Mouse (Mus musculus) MEL (cell line): ENCODE data around the gene Slc25a34. TPM values are rescaled to one million over a fixed set of nuclear protein-coding genes. Genes with fewer than 3 reads are reported as not detected.

ENCODE experiments used
- DNase-seq: peaks from one replicate; pipeline ENCODE4 v3.0.0; 2011; ENCODE audit warnings: low read depth, low spot score
- H3K27ac ChIP-seq: 2 replicates; pipeline ENCODE4 v1.5.1; 2012; ENCODE audit warnings: low read depth, mild to moderate bottlenecking, control low read depth, low read length, moderate library complexity; ENCODE audit not compliant: control insufficient read depth
- H3K27me3 ChIP-seq, 2 experiments: fragments of 150-350 bp in 1 of 2; sonication (generic) in 1 of 2; 2 replicates each; pipeline ENCODE4 v1.6.1; 2012; ENCODE audit warnings: low read length in 2 of 2, mild to moderate bottlenecking in 2 of 2, improper control_type of control experiment in 1 of 2, moderate library complexity in 1 of 2; ENCODE audit not compliant: insufficient read depth in 2 of 2, control insufficient read depth in 1 of 2
- H3K36me3 ChIP-seq, 2 experiments: 2 replicates each; pipeline ENCODE4 v1.6.1; 2012 to 2014; ENCODE audit warnings: low read length in 2 of 2, improper control_type of control experiment in 1 of 2, inconsistent platforms in 1 of 2, mild to moderate bottlenecking in 1 of 2; ENCODE audit not compliant: insufficient read depth in 2 of 2, control insufficient read depth in 1 of 2
- H3K4me1 ChIP-seq, 2 experiments: fragments of 150-350 bp in 1 of 2; sonication (generic) in 1 of 2; 2 replicates each; pipeline ENCODE4 v1.6.1; 2012; ENCODE audit warnings: low read length in 2 of 2, improper control_type of control experiment in 1 of 2, mild to moderate bottlenecking in 1 of 2; ENCODE audit not compliant: insufficient read depth in 2 of 2, control insufficient read depth in 1 of 2
- H3K4me3 ChIP-seq, 2 experiments: fragments of 150-350 bp in 1 of 2; sonication (generic) in 1 of 2; 2 replicates each; pipeline ENCODE4 v1.5.1; 2012; ENCODE audit warnings: low read depth in 2 of 2, low read length in 2 of 2, mild to moderate bottlenecking in 2 of 2, moderate library complexity in 2 of 2, control low read depth in 1 of 2, improper control_type of control experiment in 1 of 2; ENCODE audit not compliant: control insufficient read depth in 1 of 2, insufficient read depth in 1 of 2
- H3K79me2 ChIP-seq: 2 replicates; pipeline ENCODE4 v1.6.1; 2012; ENCODE audit warnings: mild to moderate bottlenecking, low read length, moderate library complexity; ENCODE audit not compliant: control insufficient read depth, poor library complexity, insufficient read depth
- H3K9ac ChIP-seq: 2 replicates; pipeline ENCODE4 v1.6.1; 2012; ENCODE audit warnings: low read depth, mild to moderate bottlenecking, control low read depth, low read length, moderate library complexity; ENCODE audit not compliant: control insufficient read depth, poor library complexity, severe bottlenecking
- H3K9me3 ChIP-seq: fragments of 150-350 bp; sonication (generic); replicated peaks from 2 replicates; pipeline ENCODE4 v1.6.1; 2012; ENCODE audit warnings: mild to moderate bottlenecking, low read length, improper control_type of control experiment, moderate library complexity; ENCODE audit not compliant: insufficient read depth
- BHLHE40 ChIP-seq: IDR thresholded peaks from 2 replicates; pipeline ENCODE4 v1.6.1; 2012; ENCODE audit warnings: low read depth, mild to moderate bottlenecking, inconsistent platforms, low read length, improper control_type of control experiment, borderline replicate concordance
- CTCF ChIP-seq, 3 experiments: IDR thresholded peaks in 2 of 3; conservative IDR thresholded peaks in 1 of 3; 2 replicates each; pipeline ENCODE4 v1.5.1; 2011 to 2012; ENCODE audit warnings: low read length in 3 of 3, low read depth in 2 of 3, mild to moderate bottlenecking in 2 of 3, improper control_type of control experiment in 1 of 3, inconsistent platforms in 1 of 3, mixed read lengths in 1 of 3, moderate library complexity in 1 of 3; ENCODE audit not compliant: control insufficient read depth in 1 of 3, insufficient read depth in 1 of 3, poor library complexity in 1 of 3, severe bottlenecking in 1 of 3
- EP300 ChIP-seq, 2 experiments: IDR thresholded peaks; 2 replicates each; pipeline ENCODE4 v1.6.1; 2011; ENCODE audit warnings: improper control_type of control experiment in 2 of 2, low read length in 2 of 2, low read depth in 1 of 2, mild to moderate bottlenecking in 1 of 2
- ETS1 ChIP-seq: IDR thresholded peaks from 2 replicates; pipeline ENCODE4 v1.6.1; 2012; ENCODE audit warnings: low read depth, mild to moderate bottlenecking, inconsistent platforms, low read length, improper control_type of control experiment, moderate library complexity
- GATA1 ChIP-seq: IDR thresholded peaks from 2 replicates; pipeline ENCODE4 v1.6.1; 2011; ENCODE audit warnings: low read depth, low read length, improper control_type of control experiment
- HCFC1 ChIP-seq: IDR thresholded peaks from 2 replicates; pipeline ENCODE4 v1.6.1; 2012; ENCODE audit warnings: low read depth, mild to moderate bottlenecking, inconsistent platforms, low read length, improper control_type of control experiment, moderate library complexity
- JUND ChIP-seq: IDR thresholded peaks from 2 replicates; pipeline ENCODE4 v1.6.1; 2011; ENCODE audit warnings: low read depth, mild to moderate bottlenecking, improper control_type of control experiment, low read length
- KAT2A ChIP-seq: conservative IDR thresholded peaks from 2 replicates; pipeline ENCODE4 v1.6.1; 2012; ENCODE audit warnings: low read depth, low read length, improper control_type of control experiment, inconsistent platforms
- MAFK ChIP-seq: IDR thresholded peaks from 2 replicates; pipeline ENCODE4 v1.6.1; 2011; ENCODE audit warnings: low read depth, mild to moderate bottlenecking, low read length, improper control_type of control experiment, borderline replicate concordance
- MAX ChIP-seq: IDR thresholded peaks from 2 replicates; pipeline ENCODE4 v1.6.1; 2011; ENCODE audit warnings: low read length, improper control_type of control experiment
- MAZ ChIP-seq: IDR thresholded peaks from 2 replicates; pipeline ENCODE4 v1.6.1; 2012; ENCODE audit warnings: low read depth, mild to moderate bottlenecking, inconsistent platforms, low read length, improper control_type of control experiment
- MXI1 ChIP-seq: IDR thresholded peaks from 2 replicates; pipeline ENCODE4 v1.6.1; 2011; ENCODE audit warnings: mild to moderate bottlenecking, low read depth, low read length, improper control_type of control experiment
- MYB ChIP-seq: IDR thresholded peaks from 2 replicates; pipeline ENCODE4 v1.6.1; 2011; ENCODE audit warnings: mild to moderate bottlenecking, low read depth, low read length, improper control_type of control experiment
- NELFE ChIP-seq: IDR thresholded peaks from 2 replicates; pipeline ENCODE4 v1.6.1; 2011; ENCODE audit warnings: low read depth, low read length, improper control_type of control experiment
- NRF1 ChIP-seq: IDR thresholded peaks from 2 replicates; pipeline ENCODE4 v1.6.1; 2014; ENCODE audit warnings: low read depth, mild to moderate bottlenecking, inconsistent platforms, low read length, improper control_type of control experiment, moderate library complexity; ENCODE audit not compliant: poor library complexity, insufficient read depth, severe bottlenecking
- POLR2A ChIP-seq, 2 experiments: IDR thresholded peaks; 2 replicates each; pipeline ENCODE4 v1.6.1; 2011 to 2012; ENCODE audit warnings: low read length in 2 of 2, mild to moderate bottlenecking in 2 of 2, control low read depth in 1 of 2, improper control_type of control experiment in 1 of 2, low read depth in 1 of 2, moderate library complexity in 1 of 2; ENCODE audit not compliant: control insufficient read depth in 1 of 2, insufficient read depth in 1 of 2, poor library complexity in 1 of 2
- RAD21 ChIP-seq: IDR thresholded peaks from 2 replicates; pipeline ENCODE4 v1.6.1; 2011; ENCODE audit warnings: mild to moderate bottlenecking, low read depth, low read length, improper control_type of control experiment
- RCOR1 ChIP-seq: IDR thresholded peaks from 2 replicates; pipeline ENCODE4 v1.6.1; 2012; ENCODE audit warnings: low read depth, mild to moderate bottlenecking, inconsistent platforms, low read length, improper control_type of control experiment
- SIN3A ChIP-seq: IDR thresholded peaks from 2 replicates; pipeline ENCODE4 v1.6.1; 2012; ENCODE audit warnings: low read length, improper control_type of control experiment, inconsistent platforms
- SMC3 ChIP-seq: IDR thresholded peaks from 2 replicates; pipeline ENCODE4 v1.6.1; 2011; ENCODE audit warnings: low read depth, low read length, improper control_type of control experiment
- TAL1 ChIP-seq: IDR thresholded peaks from 2 replicates; pipeline ENCODE4 v1.6.1; 2012; ENCODE audit warnings: mild to moderate bottlenecking, inconsistent platforms, low read length, moderate library complexity, mixed read lengths
- TCF12 ChIP-seq: IDR thresholded peaks from 2 replicates; pipeline ENCODE4 v1.6.1; 2014; ENCODE audit warnings: low read depth, mild to moderate bottlenecking, inconsistent platforms, low read length, improper control_type of control experiment, moderate library complexity
- USF1 ChIP-seq: IDR thresholded peaks from 2 replicates; pipeline ENCODE4 v1.6.1; 2014; ENCODE audit warnings: low read depth, mild to moderate bottlenecking, inconsistent platforms, low read length, improper control_type of control experiment, moderate library complexity
- USF2 ChIP-seq, 2 experiments: IDR thresholded peaks; 2 replicates each; pipeline ENCODE4 v1.6.1; 2011 to 2012; ENCODE audit warnings: improper control_type of control experiment in 2 of 2, low read length in 2 of 2, borderline replicate concordance in 1 of 2, inconsistent platforms in 1 of 2, low read depth in 1 of 2, mild to moderate bottlenecking in 1 of 2; ENCODE audit not compliant: insufficient read depth in 1 of 2
- ZC3H11A ChIP-seq: IDR thresholded peaks from 2 replicates; pipeline ENCODE4 v1.6.1; 2012; ENCODE audit warnings: low read depth, mild to moderate bottlenecking, inconsistent platforms, low read length, improper control_type of control experiment
- ZKSCAN1 ChIP-seq: IDR thresholded peaks from 2 replicates; pipeline ENCODE4 v1.6.1; 2012; ENCODE audit warnings: low read depth, mild to moderate bottlenecking, inconsistent platforms, low read length, improper control_type of control experiment, moderate library complexity
- ZMIZ1 ChIP-seq: IDR thresholded peaks from 2 replicates; pipeline ENCODE4 v1.6.1; 2012; ENCODE audit warnings: low read depth, mild to moderate bottlenecking, inconsistent platforms, low read length, improper control_type of control experiment, moderate library complexity
- ZNF384 ChIP-seq: IDR thresholded peaks from 2 replicates; pipeline ENCODE4 v1.6.1; 2012; ENCODE audit warnings: low read depth, mild to moderate bottlenecking, inconsistent platforms, low read length, improper control_type of control experiment
- polyA plus RNA-seq, 2 experiments: library from polyadenylated mRNA; stranded (reverse) in 1 of 2; unstranded in 1 of 2; fragments of >175 nt in 1 of 2; fragments of >200 nt in 1 of 2; gene quantifications; 2 replicates each; pipeline versions ENCODE4 v1.2.1 to v1.2.4; 2012; ENCODE audit warnings: low replicate concordance in 2 of 2, low read depth in 1 of 2; ENCODE audit not compliant: insufficient read length in 2 of 2, insufficient read depth in 1 of 2, missing spikeins in 1 of 2
- total RNA-seq: library from RNA; depleted of rRNA; stranded (reverse); fragments of 300-350 nt; gene quantifications from 2 replicates; pipeline ENCODE4 v1.2.3, GENCODE M21; 2012

The Slc25a34 gene
- total and polyA plus RNA-seq, 3 experiments: 0.10 TPM; not detected in 2

DNA sequence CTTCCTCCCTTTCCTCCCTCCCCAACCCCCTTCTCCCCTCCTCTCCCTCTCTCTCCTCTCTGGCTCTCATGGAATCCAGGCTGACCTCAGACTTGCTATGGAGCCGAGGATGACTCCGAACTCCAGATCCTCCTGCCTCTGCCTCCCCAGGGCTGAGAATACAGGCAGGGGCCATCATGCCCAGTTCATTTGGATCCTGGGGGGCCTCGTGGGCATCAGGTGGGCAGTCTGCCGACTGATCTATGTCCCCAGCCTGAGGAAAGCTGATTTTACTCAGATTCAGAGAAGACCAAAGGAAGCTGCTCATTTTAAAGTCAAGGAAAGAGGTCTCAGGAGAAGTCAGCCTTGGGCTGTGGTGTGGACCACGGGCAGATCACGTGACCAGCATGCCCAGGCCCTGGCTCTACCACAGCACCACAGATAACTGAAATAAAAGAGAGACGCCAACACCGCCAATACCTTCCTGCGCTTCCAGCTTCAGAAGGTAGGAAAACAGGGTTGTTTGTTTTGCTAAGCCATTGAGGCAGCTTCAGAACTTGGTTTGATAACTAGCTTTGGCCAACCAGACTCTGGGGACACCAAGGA, 4.2 kb downstream of the Slc25a34 start:
- Histone ChIP-seq H3K4me1 (peaks cover 0 to 9% of the 10 kb centered on the region in 2 experiments; a peak in 2 of 4 replicates), H3K27ac (peak overlapping the region; percentile 11; the same call in 1 of the 2 replicates), H3K27me3 (no peaks in the 10 kb centered on the region), H3K4me3 (peak overlapping the region; percentile 72 to 79), H3K36me3 (0 out of 4 replicates have a peak, but pooled peaks cover 0 to 2% of the 10 kb centered on the region in 2 experiments), H3K79me2 (no peaks in the 10 kb centered on the region), H3K9me3 (no peaks in the 10 kb centered on the region), H3K9ac (peak overlapping the region; percentile 72)
- DNase-seq: peak; percentile 29
- TF ChIP-seq USF1 (peak; percentile 93), MAZ (no peak), USF2 (IDR thresholded peaks at IDR 0.05; ENCODE audit: borderline replicate concordance in 1 of 2, insufficient read depth in 1 of 2, low read depth in 1 of 2, low read length in 2 of 2) (peak; percentile 32 to 53; a peak in 1 of 4 replicates), BHLHE40 (peak; percentile 57; the same call in 1 of the 2 replicates)

GRCm38 (mm10) chr4:141618565-141619243, 4.9 kb downstream of the Slc25a34 start, which contains the start of gene Tmem82:
Tmem82 (minus strand) TSS chr4:141618633.
- Histone ChIP-seq H3K9ac (peak within 1 kb of the TSS; percentile 72), H3K27ac (peak within 1 kb of the TSS; percentile 11; the same call in 1 of the 2 replicates), H3K9me3 (no peaks in the 10 kb centered on the region), H3K4me1 (peaks cover 0 to 9% of the 10 kb centered on the region in 2 experiments; a peak in 2 of 4 replicates), H3K79me2 (no peaks in the 10 kb centered on the region), H3K27me3 (no peaks in the 10 kb centered on the region), H3K4me3 (peak within 1 kb of the TSS; percentile 72 to 79), H3K36me3 (0 out of 4 replicates have a peak, but pooled peaks cover 0 to 2% of the 10 kb centered on the region in 2 experiments)
- DNase-seq: peak; percentile 88
- TF ChIP-seq HCFC1 (peak; percentile 61; the same call in 1 of the 2 replicates), RAD21 (peak; percentile 76), ZC3H11A (peak; percentile 82), CTCF (IDR thresholded peaks at IDR 0.05 in 2 of 3, conservative IDR thresholded peaks at IDR 0.05 in 1 of 3; ENCODE audit: control insufficient read depth in 1 of 3, insufficient read depth in 1 of 3, low read depth in 2 of 3, low read length in 3 of 3, poor library complexity in 1 of 3, severe bottlenecking in 1 of 3) (peak; percentile 29 to 94 (median 77); a peak in 5 of 6 replicates), ZKSCAN1 (no peak; the same call in 1 of the 2 replicates), USF1 (no peak), SMC3 (peak; percentile 79), MAX (no peak), KAT2A (no peak), MYB (no peak), NELFE (no peak), SIN3A (peak; percentile 46; the same call in 1 of the 2 replicates), BHLHE40 (no peak), ETS1 (no peak; the same call in 1 of the 2 replicates), EP300 (IDR thresholded peaks at IDR 0.05; ENCODE audit: low read depth in 1 of 2, low read length in 2 of 2) (no peak), POLR2A (IDR thresholded peaks at IDR 0.05; ENCODE audit: control insufficient read depth in 1 of 2, insufficient read depth in 1 of 2, low read depth in 1 of 2, low read length in 2 of 2, poor library complexity in 1 of 2) (no peak), MXI1 (0 out of 2 replicates have a peak, but pooled peaks have one; percentile 20), TAL1 (no peak), ZNF384 (peak; percentile 96), JUND (no peak), TCF12 (0 out of 2 replicates have a peak, but pooled peaks have one; percentile 19), ZMIZ1 (no peak), MAZ (no peak), MAFK (no peak), GATA1 (no peak), NRF1 (no peak), RCOR1 (0 out of 2 replicates have a peak, but pooled peaks have one; percentile 26)
